Mouse (Mus musculus): Measurements from ENCODE around the gene Mpzl3. TPM values are rescaled to one million over a fixed set of nuclear protein-coding genes. Genes with fewer than 3 reads are reported as not detected.

Gene Mpzl3
- polyA plus RNA-seq, 1 experiment from 2014 or later: 1.2 TPM

- Histone ChIP-seq H3K9me3 (no peaks in the 10 kb centered on the region), H3K36me3 (replicated peaks) (no peaks in the 10 kb centered on the region), H3K27me3 (replicated peaks) (peaks cover 30% of the 10 kb centered on the region), H3K4me1 (peaks cover 6% of the 10 kb centered on the region), H3K4me2 (no peak overlapping the region), H3K27ac (no peak overlapping the region), H3K4me3 (no peak overlapping the region), H3K9ac (no peak overlapping the region)
- ATAC-seq (replicated peaks): no peak
- WGBS: 85% methylated on average over 1 of the region's 1 CpGs
Measured at GRCm38 (mm10) chr9:45049731-45050130, 5.3 kb upstream of the Mpzl3 start.

- no peak overlapping the region for H3K27ac ChIP-seq
- peaks cover 27% of the 10 kb centered on the region for H3K27me3 ChIP-seq (replicated peaks)
- no peaks in the 10 kb centered on the region for H3K9me3 ChIP-seq
- no peaks in the 10 kb centered on the region for H3K36me3 ChIP-seq (replicated peaks)
- H3K4me2 ChIP-seq: no peak overlapping the region
- H3K4me1 ChIP-seq: peaks cover 6% of the 10 kb centered on the region
- no peak overlapping the region for H3K9ac ChIP-seq
- no peak for ATAC-seq (replicated peaks)
- H3K4me3 ChIP-seq: no peak overlapping the region
- WGBS: 81% methylated on average over 2 of the region's 2 CpGs
Measured at GRCm38 (mm10) chr9:45050301-45050700, 4.7 kb upstream of the Mpzl3 start.

- H3K4me1 ChIP-seq: peaks cover 6% of the 10 kb centered on the region
- no peak overlapping the region for H3K27ac ChIP-seq
- H3K4me2 ChIP-seq: no peak overlapping the region
- H3K27me3 ChIP-seq (replicated peaks): peaks cover 17% of the 10 kb centered on the region
- H3K9ac ChIP-seq: no peak overlapping the region
- no peak overlapping the region for H3K4me3 ChIP-seq
- no peaks in the 10 kb centered on the region for H3K9me3 ChIP-seq
- no peak for ATAC-seq (replicated peaks)
- H3K36me3 ChIP-seq (replicated peaks): no peaks in the 10 kb centered on the region
- WGBS: 53% methylated on average over 5 of the region's 5 CpGs
Measured at GRCm38 (mm10) chr9:45058304-45058940, 3.4 kb downstream of the Mpzl3 start.

GRCm38 (mm10) chr9:45060151-45060550 lies 5.2 kb downstream of the Mpzl3 start:
- no peak for ATAC-seq (replicated peaks)
- H3K9ac ChIP-seq: no peak overlapping the region
- no peak overlapping the region for H3K27ac ChIP-seq
- H3K36me3 ChIP-seq (replicated peaks): no peaks in the 10 kb centered on the region
- 55% methylated on average over 7 of the region's 7 CpGs for WGBS
- no peaks in the 10 kb centered on the region for H3K9me3 ChIP-seq
- no peak overlapping the region for H3K4me2 ChIP-seq
- H3K4me3 ChIP-seq: no peak overlapping the region
- H3K27me3 ChIP-seq (replicated peaks): peaks cover 17% of the 10 kb centered on the region
- no peaks in the 10 kb centered on the region for H3K4me1 ChIP-seq

GRCm38 (mm10) chr9:45062677-45063076 lies 7.7 kb downstream of the Mpzl3 start:
- WGBS: 82% methylated on average over 3 of the region's 3 CpGs
- no peak overlapping the region for H3K27ac ChIP-seq
- H3K4me3 ChIP-seq: no peak overlapping the region

GRCm38 (mm10) chr9:45064421-45064820 lies 9.4 kb downstream of the Mpzl3 start:
- Histone ChIP-seq H3K27ac (no peak overlapping the region), H3K9me3 (no peaks in the 10 kb centered on the region), H3K36me3 (replicated peaks) (no peaks in the 10 kb centered on the region), H3K4me1 (no peaks in the 10 kb centered on the region), H3K9ac (no peak overlapping the region), H3K27me3 (replicated peaks) (peaks cover 5% of the 10 kb centered on the region; the same call in 1 of the 2 replicates), H3K4me2 (no peak overlapping the region), H3K4me3 (no peak overlapping the region)
- 89% methylated on average over 6 of the region's 6 CpGs for WGBS
- ATAC-seq (replicated peaks): no peak

More at GRCm38 (mm10) chr9:45062677-45063076, 7.7 kb downstream of the Mpzl3 start:
- no peak for ATAC-seq (replicated peaks)
- H3K27me3 ChIP-seq (replicated peaks): peaks cover 11% of the 10 kb centered on the region
- H3K9ac ChIP-seq: no peak overlapping the region
- no peaks in the 10 kb centered on the region for H3K36me3 ChIP-seq (replicated peaks)
- H3K4me1 ChIP-seq: no peaks in the 10 kb centered on the region
- H3K9me3 ChIP-seq: no peaks in the 10 kb centered on the region
- no peak overlapping the region for H3K4me2 ChIP-seq

- H3K9ac ChIP-seq: no peak overlapping the region
- 88% methylated on average over 4 of the region's 4 CpGs for WGBS
- H3K27ac ChIP-seq: no peak overlapping the region
- no peaks in the 10 kb centered on the region for H3K27me3 ChIP-seq (replicated peaks)
- no peaks in the 10 kb centered on the region for H3K9me3 ChIP-seq
- no peak for ATAC-seq (replicated peaks)
- H3K4me1 ChIP-seq: no peaks in the 10 kb centered on the region
- no peak overlapping the region for H3K4me3 ChIP-seq
- H3K36me3 ChIP-seq (replicated peaks): no peaks in the 10 kb centered on the region
- no peak overlapping the region for H3K4me2 ChIP-seq
Measured at GRCm38 (mm10) chr9:45066735-45067134, 11.7 kb downstream of the Mpzl3 start.

- no peak for ATAC-seq (replicated peaks)
- Histone ChIP-seq H3K9me3 (no peaks in the 10 kb centered on the region), H3K4me2 (no peak overlapping the region), H3K4me1 (no peaks in the 10 kb centered on the region), H3K36me3 (replicated peaks) (no peaks in the 10 kb centered on the region), H3K9ac (no peak overlapping the region), H3K27ac (no peak overlapping the region), H3K4me3 (no peak overlapping the region), H3K27me3 (replicated peaks) (no peaks in the 10 kb centered on the region)
- WGBS: 64% methylated on average over 3 of the region's 3 CpGs
Measured at GRCm38 (mm10) chr9:45071800-45072199, 16.8 kb downstream of the Mpzl3 start.

GRCm38 (mm10) chr9:45077859-45078258 lies 22.9 kb downstream of the Mpzl3 start:
- H3K9me3 ChIP-seq: no peaks in the 10 kb centered on the region
- no peak overlapping the region for H3K4me2 ChIP-seq
- no peaks in the 10 kb centered on the region for H3K36me3 ChIP-seq (replicated peaks)
- no peak for ATAC-seq (replicated peaks)
- H3K4me1 ChIP-seq: no peaks in the 10 kb centered on the region
- WGBS: 69% methylated on average over 3 of the region's 3 CpGs
- no peak overlapping the region for H3K9ac ChIP-seq
- H3K27ac ChIP-seq: no peak overlapping the region
- no peak overlapping the region for H3K4me3 ChIP-seq
- H3K27me3 ChIP-seq (replicated peaks): no peaks in the 10 kb centered on the region

GRCm38 (mm10) chr9:45079011-45079410 lies 24.0 kb downstream of the Mpzl3 start, which contains the start of gene Jaml:
Gene Jaml (plus strand): TSS chr9:45079183.
- Histone ChIP-seq H3K9me3 (no peaks in the 10 kb centered on the region), H3K4me2 (no peak within 1 kb of the TSS), H3K9ac (no peak within 1 kb of the TSS), H3K27me3 (replicated peaks) (no peaks in the 10 kb centered on the region), H3K4me3 (no peak within 1 kb of the TSS), H3K36me3 (replicated peaks) (no peaks in the 10 kb centered on the region), H3K27ac (no peak within 1 kb of the TSS), H3K4me1 (no peaks in the 10 kb centered on the region)
- ATAC-seq (replicated peaks): no peak
- WGBS: 77% methylated on average over 5 of the region's 5 CpGs

- WGBS: 86% methylated on average over 3 of the region's 3 CpGs
- Histone ChIP-seq H3K4me3 (no peak overlapping the region), H3K36me3 (replicated peaks) (no peaks in the 10 kb centered on the region), H3K27me3 (replicated peaks) (no peaks in the 10 kb centered on the region), H3K9me3 (no peaks in the 10 kb centered on the region), H3K4me1 (no peaks in the 10 kb centered on the region), H3K9ac (no peak overlapping the region), H3K4me2 (no peak overlapping the region), H3K27ac (no peak overlapping the region)
- ATAC-seq (replicated peaks): no peak
Measured at GRCm38 (mm10) chr9:45083132-45083531, 28.1 kb downstream of the Mpzl3 start.

- no peak overlapping the region for H3K9ac ChIP-seq
- no peaks in the 10 kb centered on the region for H3K27me3 ChIP-seq (replicated peaks)
- H3K36me3 ChIP-seq (replicated peaks): no peaks in the 10 kb centered on the region
- no peak overlapping the region for H3K4me3 ChIP-seq
- no peaks in the 10 kb centered on the region for H3K4me1 ChIP-seq
- H3K27ac ChIP-seq: no peak overlapping the region
- ATAC-seq (replicated peaks): no peak
- WGBS: 78% methylated on average over 5 of the region's 5 CpGs
- no peaks in the 10 kb centered on the region for H3K9me3 ChIP-seq
- H3K4me2 ChIP-seq: no peak overlapping the region
Measured at GRCm38 (mm10) chr9:45084556-45084955, 29.6 kb downstream of the Mpzl3 start.
